ENCODE assay signal across 7 mouse cellular contexts in genomic region chr1:36511289-36512021, GRCm38 (mm10). TPM values are rescaled to one million over a fixed set of nuclear protein-coding genes. Genes with fewer than 3 reads are reported as not detected.
DNase-seq lines count a peak whose midpoint lies in the region; ATAC-seq lines count a peak whose summit lies in the region.

Gene Cnnm3, plus strand, starts transcription at chr1:36511867.

- DNase-seq in adrenal gland, postnatal 10 days, result peak; percentile 100
- peak; percentile 100 for DNase-seq in embryonic facial prominence, embryonic 10.5 days (ENCODE audit: low spot score)
- DNase-seq in kidney, adult 11 months, result peak; percentile 98
- peak; percentile 100 for DNase-seq in limb, embryonic 10.5 days (ENCODE audit: low spot score)
- peak; percentile 98 for DNase-seq in spleen, adult 12 weeks (ENCODE audit: low spot score)

- WGBS in embryonic facial prominence, embryonic 10.5 days, result 1% methylated on average over 51 of the region's 51 CpGs
- 2% methylated on average over 51 of the region's 51 CpGs for WGBS in limb, embryonic 10.5 days
- WGBS in midbrain, embryonic 13.5 days, result 2% methylated on average over 40 of the region's 51 CpGs

- peak within 1 kb of the TSS; percentile 97 for H3K4me2 ChIP-seq in midbrain, embryonic 13.5 days (replicated peaks)

- H3K27me3 ChIP-seq in embryonic facial prominence, embryonic 10.5 days (replicated peaks; ENCODE audit: low read depth, poor library complexity, severe bottlenecking), result no peaks in the 10 kb centered on the region
- H3K27me3 ChIP-seq in limb, embryonic 10.5 days (ENCODE audit: low read depth, poor library complexity, severe bottlenecking), result no peaks in the 10 kb centered on the region
- no peaks in the 10 kb centered on the region for H3K27me3 ChIP-seq in midbrain, embryonic 13.5 days

- peak within 1 kb of the TSS; percentile 95 for H3K27ac ChIP-seq in embryonic facial prominence, embryonic 10.5 days (replicated peaks)
- H3K27ac ChIP-seq in limb, embryonic 10.5 days, result peak within 1 kb of the TSS; percentile 93
- peak within 1 kb of the TSS; percentile 99 for H3K27ac ChIP-seq in midbrain, embryonic 13.5 days

- peaks cover 35% of the 10 kb centered on the region for H3K36me3 ChIP-seq in embryonic facial prominence, embryonic 10.5 days (replicated peaks)
- H3K36me3 ChIP-seq in limb, embryonic 10.5 days, result peaks cover 34% of the 10 kb centered on the region
- peaks cover 16% of the 10 kb centered on the region for H3K36me3 ChIP-seq in midbrain, embryonic 13.5 days

- no peaks in the 10 kb centered on the region for H3K9me3 ChIP-seq in embryonic facial prominence, embryonic 10.5 days
- H3K9me3 ChIP-seq in limb, embryonic 10.5 days (replicated peaks), result no peaks in the 10 kb centered on the region
- no peaks in the 10 kb centered on the region for H3K9me3 ChIP-seq in midbrain, embryonic 13.5 days

- H3K4me1 ChIP-seq in embryonic facial prominence, embryonic 10.5 days, result peaks cover 25% of the 10 kb centered on the region
- peaks cover 33% of the 10 kb centered on the region for H3K4me1 ChIP-seq in limb, embryonic 10.5 days
- H3K4me1 ChIP-seq in midbrain, embryonic 13.5 days (replicated peaks), result peaks cover 34% of the 10 kb centered on the region

- peak; percentile 80 for ATAC-seq in granulocyte monocyte progenitor cell, adult 5-6 weeks (replicated peaks; ENCODE audit: poor library complexity, severe bottlenecking)
- ATAC-seq in midbrain, embryonic 13.5 days, result peak; percentile 97

- peak within 1 kb of the TSS; percentile 96 for H3K4me3 ChIP-seq in embryonic facial prominence, embryonic 10.5 days
- peak within 1 kb of the TSS; percentile 84 for H3K4me3 ChIP-seq in limb, embryonic 10.5 days
- H3K4me3 ChIP-seq in midbrain, embryonic 13.5 days (replicated peaks), result peak within 1 kb of the TSS; percentile 95

- H3K9ac ChIP-seq in midbrain, embryonic 13.5 days (replicated peaks), result peak within 1 kb of the TSS; percentile 86

RNA-seq across cellular contexts. Expression of gene Cnnm3, which starts in this region (rescaled TPM):
- total RNA-seq in adrenal gland, postnatal 10 days (2021), result 10 to 100 TPM; 23.1 to 29.8 TPM
- 3.5 and 3.6 TPM in 2 replicates for polyA plus RNA-seq in embryonic facial prominence, embryonic 10.5 days (2016; fragmentation: Nextera tagmentation; extraction: Ambion mirVana)
- total RNA-seq in granulocyte monocyte progenitor cell, adult 5-6 weeks (2014; fragmentation: Nextera tagmentation), result 14.7 and 28.8 TPM in 2 replicates
- 9.3 and 14.4 TPM in 2 replicates for total RNA-seq in granulocyte monocyte progenitor cell, adult 5-6 weeks (2017)
- 3.6 and 4.5 TPM in 2 replicates for polyA plus RNA-seq in limb, embryonic 10.5 days (2016; fragmentation: Nextera tagmentation; extraction: Ambion mirVana)
- polyA plus RNA-seq in midbrain, embryonic 13.5 days (2015; fragmentation: Nextera tagmentation; extraction: Ambion mirVana), result 4.2 and 4.8 TPM in 2 replicates

Comparison
In these comparisons a context has a peak if more than half of its experiments do, and no peak if none do; other contexts are left out.
1. Peak in every context shown above with its lines: DNase-seq, ATAC-seq, H3K4me3 ChIP-seq and H3K27ac ChIP-seq.